Mouse (Mus musculus) adrenal gland, adult 18-20 months (tissue): ENCODE measurements at regions not wholly inside any gene's neighbourhood (a gene's known extent, or its start where the extent isn't known, plus 50 kb on each side); places are given as distances from the start of the nearest gene placed in this dataset.
"Not testable (repeated sequence)": the region's sequence is repeated elsewhere in the genome, so short reads cannot be mapped to it uniquely, and the experiment has no call there.

Experiments
- DNase-seq, 2 experiments: peaks; one replicate each; pipeline ENCODE4 v3.0.0; 2021 to 2022; ENCODE audit warnings: low spot score in 2 of 2

- DNase-seq: no peak
Observed at GRCm38 (mm10) chr1:108102607-108103006, 512.8 kb downstream of the Serpinb8 start.

GRCm38 (mm10) chr1:108110984-108111383, 521.2 kb downstream of the Serpinb8 start:
- DNase-seq: no peak

- no peak for DNase-seq
Observed at GRCm38 (mm10) chr1:108127393-108127792, 537.6 kb downstream of the Serpinb8 start.

GRCm38 (mm10) chr1:108132006-108132405, 542.2 kb downstream of the Serpinb8 start:
- no peak for DNase-seq

GRCm38 (mm10) chr1:108135346-108135745, 545.5 kb downstream of the Serpinb8 start:
- not testable (repeated sequence) for DNase-seq

- no peak for DNase-seq
Observed at GRCm38 (mm10) chr1:108144114-108144513, 554.3 kb downstream of the Serpinb8 start.

GRCm38 (mm10) chr1:108181350-108182167, 591.8 kb downstream of the Serpinb8 start:
- no peak for DNase-seq

GRCm38 (mm10) chr1:108182168-108182539, 592.3 kb downstream of the Serpinb8 start:
- no peak for DNase-seq

- no peak for DNase-seq
Observed at GRCm38 (mm10) chr1:108224047-108224446, 634.2 kb downstream of the Serpinb8 start.

GRCm38 (mm10) chr1:108240152-108240551, 650.3 kb downstream of the Serpinb8 start:
- DNase-seq: no peak

- no peak for DNase-seq
Observed at GRCm38 (mm10) chr1:108255147-108255546, 665.3 kb downstream of the Serpinb8 start.

GRCm38 (mm10) chr1:108259355-108259754, 669.5 kb downstream of the Serpinb8 start:
- no peak for DNase-seq

GRCm38 (mm10) chr1:108282099-108282498, 692.3 kb downstream of the Serpinb8 start:
- no peak for DNase-seq

- DNase-seq: no peak
Observed at GRCm38 (mm10) chr1:108286571-108286970, 696.8 kb downstream of the Serpinb8 start.
